Mouse (Mus musculus): Measurements from ENCODE around the gene Hist1h1d.
A peak's percentile ranks its signal among the peaks of the same experiment; 100 is the strongest.
"Not testable (repeated sequence)": the region's sequence is repeated elsewhere in the genome, so short reads cannot be mapped to it uniquely, and the experiment has no call there.

Gene Hist1h1d

GRCm38 (mm10) chr13:23530181-23530900 is 22.7 kb upstream of the Hist1h1d start:
- DNase-seq (ENCODE audit: low read depth, low spot score) = peak; percentile 74

- peak; percentile 97 for DNase-seq (ENCODE audit: low read depth, low spot score)
Observed at GRCm38 (mm10) chr13:23530901-23531875, 21.9 kb upstream of the Hist1h1d start, which contains the start of gene Hist1h4h. TSS of gene Hist1h4h (plus strand) at chr13:23531050.

- peak; percentile 49 for DNase-seq (ENCODE audit: low read depth, low spot score)
Observed at GRCm38 (mm10) chr13:23532262-23533075, 20.6 kb upstream of the Hist1h1d start.

GRCm38 (mm10) chr13:23533560-23534367 is 19.3 kb upstream of the Hist1h1d start, which contains the start of gene Hist1h2af:
TSS of gene Hist1h2af (plus strand) at chr13:23533906.
- peak; percentile 94 for DNase-seq (ENCODE audit: low read depth, low spot score)

GRCm38 (mm10) chr13:23534368-23535131 is 18.5 kb upstream of the Hist1h1d start:
- DNase-seq (ENCODE audit: low read depth, low spot score) = peak; percentile 91

GRCm38 (mm10) chr13:23535137-23536075 is 17.7 kb upstream of the Hist1h1d start, which contains the start of gene Hist1h3g:
TSS of gene Hist1h3g (plus strand) at chr13:23535422.
- peak; percentile 100 for DNase-seq (ENCODE audit: low read depth, low spot score)

- peak; percentile 72 for DNase-seq (ENCODE audit: low read depth, low spot score)
Observed at GRCm38 (mm10) chr13:23536076-23536822, 16.8 kb upstream of the Hist1h1d start.

GRCm38 (mm10) chr13:23537006-23537710 is 15.9 kb upstream of the Hist1h1d start:
- no peak for DNase-seq (ENCODE audit: low read depth, low spot score)

- no peak for DNase-seq (ENCODE audit: low read depth, low spot score)
Observed at GRCm38 (mm10) chr13:23538249-23538648, 14.8 kb upstream of the Hist1h1d start.

GRCm38 (mm10) chr13:23539821-23540220 is 13.2 kb upstream of the Hist1h1d start:
- DNase-seq (ENCODE audit: low read depth, low spot score) = not testable (repeated sequence)

GRCm38 (mm10) chr13:23541497-23541896 is 11.6 kb upstream of the Hist1h1d start:
- no peak for DNase-seq (ENCODE audit: low read depth, low spot score)

GRCm38 (mm10) chr13:23542225-23542980 is 10.7 kb upstream of the Hist1h1d start:
- DNase-seq (ENCODE audit: low read depth, low spot score) = not testable (repeated sequence)

GRCm38 (mm10) chr13:23542999-23543607 is 10.0 kb upstream of the Hist1h1d start, which contains the start of gene Hist1h2bh:
TSS of gene Hist1h2bh (minus strand) at chr13:23543392.
- peak; percentile 97 for DNase-seq (ENCODE audit: low read depth, low spot score)

- DNase-seq (ENCODE audit: low read depth, low spot score) = peak; percentile 96
Observed at GRCm38 (mm10) chr13:23543965-23544786, 8.9 kb upstream of the Hist1h1d start, which contains the start of gene Hist1h3f. TSS of gene Hist1h3f (plus strand) at chr13:23544052.

GRCm38 (mm10) chr13:23544787-23545120 is 8.3 kb upstream of the Hist1h1d start:
- DNase-seq (ENCODE audit: low read depth, low spot score) = not testable (repeated sequence)
